Mouse (Mus musculus) megakaryocyte, embryonic 14.5 days (primary cell): ENCODE measurements at regions not wholly inside any gene's neighbourhood (a gene's known extent, or its start where the extent isn't known, plus 50 kb on each side); places are given as distances from the start of the nearest gene placed in this dataset.

ENCODE experiments used
- FLI1 ChIP-seq: IDR thresholded peaks from 2 replicates; pipeline ENCODE4 v1.6.1; 2012; ENCODE audit warnings: low read length, inconsistent platforms, mixed read lengths
- GATA1 ChIP-seq: IDR thresholded peaks from 3 replicates; pipeline ENCODE4 v1.6.1; 2012; ENCODE audit warnings: mixed read lengths, low read length, inconsistent platforms, borderline replicate concordance

DNA sequence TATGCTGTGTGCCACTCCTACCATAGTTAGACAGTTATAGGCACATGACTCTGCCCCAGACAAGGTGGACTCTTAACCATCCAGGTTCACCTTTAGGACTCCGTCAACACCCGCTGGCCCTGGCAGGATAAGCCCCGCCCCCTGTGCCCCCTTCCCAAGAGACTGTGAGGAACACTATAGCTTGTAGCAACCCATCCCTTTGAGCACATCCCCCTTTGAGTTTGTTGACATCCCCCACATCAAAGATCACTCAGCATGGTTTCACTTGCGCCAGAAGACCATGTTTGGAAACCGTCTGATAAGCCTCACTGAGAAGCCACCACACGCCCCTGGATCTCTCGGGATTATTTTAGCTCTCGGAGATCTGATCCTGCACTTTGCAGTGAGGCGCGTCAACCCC is 216.5 kb upstream of the Runx1 start:
- no peak for TF ChIP-seq GATA1
- TF ChIP-seq FLI1 = no peak
